Mouse (Mus musculus) gastrocnemius, postnatal 14 days (tissue): ENCODE data around the gene Naaa. TPM values are rescaled to one million over a fixed set of nuclear protein-coding genes. Genes with fewer than 3 reads are reported as not detected.

Experiments
- DNase-seq: peaks from one replicate; pipeline ENCODE4 v3.0.0; 2021; ENCODE audit warnings: mixed read lengths
- intact Hi-C: fragments of 180-260 bp; cut with DNase I; formaldehyde crosslinking; loops from one replicate; pipeline ENCODE4 v1.15.1; 2025; ENCODE audit warnings: low total_unique reads
- total RNA-seq, 2 experiments: library from RNA; stranded (reverse); gene quantifications; 2 replicates each; pipeline ENCODE4 v1.2.3; 2021

Gene Naaa
- total RNA-seq, 2 experiments from 2014 or later = 5.7 to 8.3 TPM

DNA sequence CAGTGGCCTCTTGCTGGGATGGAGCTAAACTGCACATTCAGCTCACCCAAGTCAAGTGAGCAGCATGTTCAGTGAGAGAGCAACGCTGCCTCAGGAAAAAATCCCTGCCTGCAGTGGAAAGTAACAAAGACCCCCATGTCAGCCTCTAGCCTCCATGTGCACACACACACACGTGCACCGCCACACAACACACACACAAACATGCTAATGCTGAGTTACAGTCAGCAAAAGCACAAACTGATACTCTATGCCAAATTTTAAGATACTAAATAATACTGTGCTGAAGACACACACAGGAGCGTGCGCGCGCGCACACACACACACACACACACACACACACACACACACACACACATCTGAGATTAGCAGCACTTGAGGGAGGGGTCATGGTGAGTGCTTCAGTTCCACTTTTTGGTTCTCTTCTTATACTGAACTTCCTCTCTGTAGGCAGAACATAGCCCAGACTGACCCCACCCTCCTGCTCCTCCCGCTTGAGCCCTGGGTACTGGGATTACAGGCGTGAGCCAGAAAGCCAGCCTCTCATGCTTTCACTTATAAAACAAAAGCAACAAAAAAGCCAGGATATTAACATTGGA, 1.1 kb upstream of the Naaa start:
- peak; percentile 15 for DNase-seq
- intact Hi-C loops = no loop called here

- no peak for DNase-seq
- intact Hi-C loops = no loop called here
These were observed 7.5 kb downstream of the Naaa start for GRCm38 (mm10) chr5:92270496-92270895.

GRCm38 (mm10) chr5:92263761-92264359, 14.1 kb downstream of the Naaa start:
- intact Hi-C loops = no loop called here
- peak; percentile 47 for DNase-seq

GRCm38 (mm10) chr5:92262646-92263045, 15.3 kb downstream of the Naaa start:
- intact Hi-C loops = no loop called here
- no peak for DNase-seq

DNA sequence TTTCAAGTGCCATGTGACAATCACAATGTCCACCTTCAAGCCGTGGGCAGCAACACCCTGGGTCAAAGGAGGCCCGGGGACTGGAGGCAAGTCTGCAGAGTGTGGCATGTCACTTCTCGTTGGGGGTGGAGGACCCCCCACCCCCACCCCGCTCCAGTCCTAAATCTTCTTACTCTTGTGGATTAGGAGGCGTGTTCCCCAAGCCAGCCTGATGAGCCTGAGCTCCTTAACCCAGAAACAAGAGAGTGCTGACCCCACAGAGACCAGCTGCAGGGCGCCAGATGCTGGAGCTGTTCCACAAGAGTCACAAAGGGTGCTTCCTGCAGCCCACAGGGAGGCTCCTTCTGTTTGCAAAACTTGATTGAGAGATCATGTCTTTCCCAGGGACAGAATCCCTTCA, 21.8 kb downstream of the Naaa start, which contains the start of gene Ppef2:
Gene Ppef2 (minus strand): TSS at position 61 of the 400 bp plus-strand sequence.
- no peak for DNase-seq
- intact Hi-C loops = no loop called here

DNA sequence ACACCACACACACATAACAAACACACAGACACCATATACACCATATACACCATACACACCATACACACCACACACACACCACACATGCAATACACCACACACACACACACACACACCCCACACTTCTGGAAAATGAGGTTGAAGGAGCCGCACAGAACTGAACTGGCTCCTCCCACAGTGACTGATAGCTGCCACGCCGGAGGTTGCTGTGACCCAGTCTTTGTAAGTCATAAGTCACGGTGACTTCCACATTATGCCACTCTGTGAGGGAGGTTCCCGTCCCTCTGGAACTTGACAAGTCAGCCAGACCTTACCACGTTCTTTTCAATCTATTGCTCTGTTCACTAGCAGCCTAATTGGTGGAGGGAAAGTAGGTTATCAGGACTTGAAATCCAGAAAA, 23.5 kb downstream of the Naaa start:
- DNase-seq = no peak
- intact Hi-C loops = no loop called here

DNA sequence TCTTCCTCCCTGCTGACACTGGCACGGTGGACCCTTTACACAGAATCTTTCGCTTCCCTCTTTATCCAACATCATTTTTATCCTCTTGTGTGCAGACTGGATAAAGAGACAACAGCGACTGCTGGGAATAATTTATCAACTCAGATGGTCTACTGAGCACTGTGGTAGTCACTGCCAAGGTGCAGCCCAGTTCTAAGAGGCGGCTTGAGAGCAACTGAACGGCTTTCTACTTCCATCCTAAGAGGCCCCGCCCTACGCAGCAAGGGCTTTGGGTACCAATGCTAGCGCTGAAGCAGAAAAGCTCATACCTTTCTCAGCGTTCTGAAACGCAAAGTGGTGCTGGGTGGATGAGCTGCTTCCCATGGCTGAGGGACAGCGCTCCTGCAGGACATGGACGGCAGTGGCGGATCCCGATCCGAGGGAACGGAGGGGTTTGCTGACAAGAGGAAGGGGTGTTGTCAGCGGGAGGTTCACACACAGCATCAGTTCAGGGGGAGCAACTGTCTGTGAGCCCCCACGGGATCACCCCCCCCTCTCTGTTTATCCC, 25.1 kb downstream of the Naaa start:
- DNase-seq = no peak
- intact Hi-C loops = no loop called here

DNA sequence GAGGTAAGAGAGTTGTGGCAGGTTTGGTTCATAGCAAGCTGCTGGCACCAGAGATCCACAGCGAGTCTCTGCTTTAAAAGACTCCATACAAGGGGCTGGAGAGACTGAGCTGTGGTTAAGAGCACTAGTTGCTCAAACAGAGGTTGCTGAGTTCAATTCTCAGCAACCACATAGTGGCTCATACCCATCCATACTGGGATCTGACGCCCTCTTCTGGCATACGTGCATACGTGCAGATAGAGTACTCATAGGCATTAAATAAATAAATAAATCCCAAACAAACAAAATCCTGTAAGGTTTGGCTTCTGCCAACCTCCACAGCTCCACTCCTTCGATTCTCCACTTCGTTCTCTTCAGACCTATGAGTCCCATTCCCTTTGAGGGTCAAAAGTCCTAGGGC, 25.9 kb downstream of the Naaa start:
- intact Hi-C loops = no loop called here

GRCm38 (mm10) chr5:92248614-92249013, 29.4 kb downstream of the Naaa start:
- DNase-seq = no peak
- intact Hi-C loops = no loop called here

More for the DNA sequence above, 25.9 kb downstream of the Naaa start:
- no peak for DNase-seq

DNA sequence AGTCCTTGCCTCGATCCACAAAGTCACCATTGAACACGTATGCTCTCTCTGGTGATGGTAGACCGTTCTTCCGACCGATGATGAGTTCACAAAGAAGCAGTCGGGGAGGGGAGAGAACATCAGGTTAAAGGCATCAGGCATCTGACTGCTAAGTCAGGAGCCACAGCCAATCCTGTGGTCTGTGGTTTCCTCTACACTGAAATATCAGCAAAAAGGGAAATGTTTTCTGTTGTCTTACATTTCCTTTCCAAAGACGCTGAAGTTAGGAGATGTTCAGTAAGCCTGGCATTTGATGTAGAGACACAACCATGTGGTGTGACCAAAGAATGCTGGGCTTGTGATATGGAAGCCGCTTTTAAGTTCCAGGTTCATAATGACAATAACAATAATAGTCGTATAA, 32.5 kb downstream of the Naaa start:
- DNase-seq = no peak
- intact Hi-C loops = no loop called here

DNA sequence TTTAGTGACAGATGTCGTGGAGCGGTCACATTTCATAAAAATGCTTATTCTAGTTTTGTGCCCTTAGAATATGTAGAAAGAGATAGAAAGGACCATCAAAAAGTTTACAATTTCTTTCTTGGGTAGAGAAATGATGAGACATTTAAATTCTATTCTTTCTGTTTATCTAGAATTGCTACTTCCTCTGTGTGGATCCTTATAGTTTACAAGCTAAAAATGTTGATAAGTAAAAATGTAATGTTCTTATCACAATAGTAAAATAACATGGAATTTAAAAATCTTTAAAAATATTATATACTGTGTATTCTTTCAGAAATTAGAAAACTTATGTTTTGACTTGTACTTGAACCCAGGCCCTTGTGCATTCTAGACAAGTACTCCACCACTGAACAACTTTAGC, 33.1 kb downstream of the Naaa start:
- no peak for DNase-seq
- intact Hi-C loops = loop anchor here (5.0 kb wide), 1 partner anchor 53 kb away; no protein-coding TSS in a partner anchor

- intact Hi-C loops = loop anchor here (5.0 kb wide), 1 partner anchor 48 kb away; no protein-coding TSS in a partner anchor
These were observed 37.2 kb downstream of the Naaa start for GRCm38 (mm10) chr5:92240769-92241168.

GRCm38 (mm10) chr5:92239333-92240232, 38.4 kb downstream of the Naaa start:
- intact Hi-C loops = loop anchor here (5.0 kb wide), 1 partner anchor 47 kb away; no protein-coding TSS in a partner anchor
- DNase-seq = peak; percentile 43

More at GRCm38 (mm10) chr5:92240769-92241168, 37.2 kb downstream of the Naaa start:
- DNase-seq = no peak

DNA sequence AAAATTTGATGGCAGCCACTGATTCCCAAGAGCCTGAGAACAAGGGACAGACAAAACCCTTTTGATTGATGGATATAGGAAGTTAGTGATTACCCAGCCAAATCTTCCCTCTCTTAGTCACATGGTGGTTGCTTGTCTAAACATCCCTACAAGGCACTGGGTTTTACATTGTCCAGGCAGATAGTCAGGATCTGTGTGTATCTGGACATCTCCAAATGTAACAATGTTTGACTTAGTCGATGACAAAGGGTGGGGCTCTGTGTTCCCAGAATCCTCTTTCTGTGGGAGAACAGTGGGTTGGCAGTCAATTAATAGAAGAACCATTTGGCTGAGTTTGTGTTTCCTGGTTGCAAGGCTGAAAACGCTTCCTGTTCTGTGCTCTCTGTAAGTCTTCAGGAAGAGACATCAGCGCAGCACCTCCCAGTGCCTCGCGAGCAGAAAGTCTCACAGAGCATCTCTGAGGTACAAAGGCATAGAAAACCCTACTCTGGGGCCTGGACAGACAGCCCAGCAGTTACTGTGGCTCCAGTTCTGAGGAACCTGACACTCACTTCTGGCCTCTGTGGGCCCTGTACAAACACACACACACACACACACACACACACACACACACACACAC, 42.9 kb downstream of the Naaa start:
- DNase-seq = no peak
- intact Hi-C loops = no loop called here

DNA sequence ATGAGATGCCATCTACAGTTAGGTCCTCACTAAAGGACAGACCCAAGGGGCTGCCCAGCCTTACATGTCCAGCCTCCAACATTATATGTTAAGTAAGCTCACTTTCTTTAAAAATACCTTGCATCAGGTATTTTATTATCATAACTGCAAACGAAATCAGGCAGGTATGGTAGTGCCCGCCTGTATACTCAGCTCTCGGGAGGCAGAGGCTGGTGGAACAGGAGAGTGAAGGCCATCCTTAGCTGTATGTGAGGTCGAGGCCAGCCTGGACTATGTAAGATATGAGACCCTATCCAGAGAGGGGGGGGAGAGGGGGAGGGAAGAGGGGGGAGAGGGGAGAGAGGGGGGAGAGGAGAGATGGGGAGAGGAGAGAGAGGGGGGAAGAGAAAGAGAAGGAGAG, 44.6 kb downstream of the Naaa start:
- intact Hi-C loops = no loop called here
- DNase-seq = no peak

DNA sequence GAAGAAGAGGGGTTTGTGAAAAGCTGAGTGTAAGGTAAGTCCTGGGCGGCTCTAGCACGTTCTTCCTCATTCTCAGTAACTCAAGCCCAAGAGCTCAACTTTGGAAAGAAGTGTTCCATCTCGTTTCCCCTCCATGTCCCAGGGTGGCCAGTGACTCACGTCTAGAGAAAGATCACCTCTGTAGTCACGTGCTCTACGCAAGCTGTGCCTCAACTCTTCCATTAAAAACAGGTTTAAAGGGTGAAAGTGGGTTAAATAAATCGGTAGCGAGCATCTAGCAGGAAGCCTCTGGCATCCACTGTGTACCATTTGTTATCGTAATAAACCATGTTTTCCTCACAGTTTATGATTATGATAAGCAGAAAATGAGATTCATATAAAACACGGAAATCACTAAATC, 46.1 kb downstream of the Naaa start:
- no peak for DNase-seq
- intact Hi-C loops = no loop called here

DNA sequence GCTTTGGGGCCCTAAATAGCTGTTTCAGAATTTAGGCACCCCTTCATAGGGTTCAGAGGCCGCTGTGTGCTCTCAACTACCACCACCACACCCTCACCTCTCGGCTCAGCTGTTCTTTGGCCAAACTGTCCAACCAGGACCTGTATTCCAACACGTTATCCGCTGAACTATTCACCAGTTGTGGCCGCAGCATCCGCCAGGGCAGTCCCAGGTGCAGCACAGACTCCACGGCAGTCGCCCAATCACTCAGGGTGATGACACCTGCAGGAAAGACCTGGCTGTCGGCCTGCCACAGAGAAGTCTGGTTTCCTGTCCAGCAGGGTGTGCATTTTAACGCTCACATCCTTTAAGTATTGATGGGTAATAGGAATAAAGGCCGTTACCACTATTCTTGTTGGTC, 47.7 kb downstream of the Naaa start:
- no peak for DNase-seq
- intact Hi-C loops = no loop called here

- intact Hi-C loops = no loop called here
- no peak for DNase-seq
These were observed 48.5 kb downstream of the Naaa start for GRCm38 (mm10) chr5:92229514-92229913.

- intact Hi-C loops = no loop called here
These were observed 49.2 kb downstream of the Naaa start for GRCm38 (mm10) chr5:92228776-92229175.

DNA sequence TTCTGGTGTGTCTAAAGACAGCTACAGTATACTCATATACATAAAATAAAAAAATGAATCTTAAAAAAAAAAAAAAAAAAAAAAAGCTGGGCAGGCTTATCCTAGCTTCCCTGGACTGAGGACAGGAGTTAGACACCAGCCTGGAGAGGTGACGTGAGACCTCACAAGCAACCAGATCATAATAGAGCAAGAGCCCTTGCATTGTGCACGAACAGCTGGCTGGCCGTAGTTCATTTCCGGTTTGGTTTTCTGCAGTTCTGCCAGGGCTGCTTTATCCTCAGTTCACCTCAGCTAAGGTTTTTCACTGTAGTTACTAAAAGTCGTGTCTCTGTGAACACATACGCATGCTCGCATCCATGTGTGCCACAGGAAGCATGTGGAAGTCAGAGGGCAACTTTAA, 50.2 kb downstream of the Naaa start:
- intact Hi-C loops = no loop called here
- DNase-seq = peak; percentile 28

More at GRCm38 (mm10) chr5:92228776-92229175, 49.2 kb downstream of the Naaa start:
- no peak for DNase-seq
